Mouse (Mus musculus) bone marrow macrophage, adult 2 months (primary cell): ENCODE results near the gene Ly6g6e.

Source experiments
- CTCF ChIP-seq: IDR thresholded peaks from 2 replicates; pipeline ENCODE4 v1.5.1; 2012; ENCODE audit warnings: low read depth, mild to moderate bottlenecking, low read length, moderate library complexity
- POLR2A ChIP-seq: IDR thresholded peaks from 2 replicates; pipeline ENCODE4 v1.6.1; 2012; ENCODE audit warnings: mild to moderate bottlenecking, low read depth, low read length, borderline replicate concordance

DNA sequence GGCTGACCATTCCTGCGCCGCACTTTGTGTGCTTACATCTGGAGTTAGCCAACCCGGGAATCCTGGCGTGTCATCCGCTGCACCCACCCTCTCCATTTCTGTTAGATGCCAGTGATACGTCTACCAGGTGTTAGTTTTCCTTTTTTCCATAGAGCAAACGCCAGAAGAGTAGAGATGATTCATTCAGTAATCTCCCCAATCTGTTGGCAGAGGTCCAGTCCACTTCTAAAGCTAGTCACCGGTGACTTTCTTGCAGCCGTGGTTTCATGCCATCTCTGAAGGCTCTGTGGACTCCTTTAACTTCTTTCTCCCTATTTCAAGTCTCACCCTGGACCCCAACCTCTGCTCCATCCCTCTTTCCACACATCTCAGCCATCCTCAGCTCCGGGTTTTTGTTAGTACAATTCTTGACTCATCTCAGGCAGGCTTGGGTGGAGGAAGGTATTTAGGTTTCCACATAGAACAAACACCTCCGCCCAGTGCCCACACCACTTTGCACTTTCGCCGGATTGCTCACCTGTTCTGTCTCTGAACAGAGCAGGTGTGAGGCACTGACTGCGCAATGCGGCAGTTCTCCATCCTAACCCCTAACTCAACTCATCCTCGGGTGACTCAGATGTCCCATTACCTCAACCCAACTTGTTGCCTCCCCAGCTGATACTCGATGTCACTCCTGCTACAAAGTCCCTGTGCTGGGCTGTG, 8.3 kb upstream of the Ly6g6e start:
- TF ChIP-seq CTCF: no peak
- TF ChIP-seq POLR2A: no peak
